Mouse (Mus musculus) kidney, postnatal 36 days (tissue): ENCODE results near the gene Vmn1r57.
"Not testable (repeated sequence)": the region's sequence is repeated elsewhere in the genome, so short reads cannot be mapped to it uniquely, and the experiment has no call there.

Experiments used
- DNase-seq, 2 experiments: peaks; one replicate each; pipeline ENCODE4 v3.0.0; 2021 to 2022; ENCODE audit warnings: mixed read lengths in 2 of 2

The Vmn1r57 gene

GRCm38 (mm10) chr7:5218193-5218592 lies at the start of gene Vmn1r57:
TSS of gene Vmn1r57 (plus strand) at chr7:5218493.
- DNase-seq = not testable (repeated sequence)

- DNase-seq = not testable (repeated sequence)
These were observed 21.6 kb upstream of the Vmn1r57 start, which contains the start of gene Vmn1r56 for GRCm38 (mm10) chr7:5196647-5197046. TSS of gene Vmn1r56 (minus strand) at chr7:5196747.

GRCm38 (mm10) chr7:5263051-5263450 lies 44.8 kb downstream of the Vmn1r57 start:
- no peak for DNase-seq
